Mouse (Mus musculus): Measurements from ENCODE around the gene Zbtb48. TPM values are rescaled to one million over a fixed set of nuclear protein-coding genes. Genes with fewer than 3 reads are reported as not detected.

Zbtb48 gene
- polyA plus RNA-seq, 1 experiment from 2014 or later = 13.7 TPM

GRCm38 (mm10) chr4:151988342-151989109 is 38.9 kb downstream of the Zbtb48 start, which contains the start of gene Thap3:
TSS of gene Thap3 (minus strand) at chr4:151988997.
- no peaks in the 10 kb centered on the region for H3K27me3 ChIP-seq (replicated peaks; ENCODE audit: insufficient read depth, low read length)
- no peak for TF ChIP-seq EP300 (IDR thresholded peaks at IDR 0.05)
- no peak for TF ChIP-seq CTCF (IDR thresholded peaks at IDR 0.05)
- peaks cover 18% of the 10 kb centered on the region; the same call in 1 of the 2 replicates for H3K36me3 ChIP-seq (ENCODE audit: insufficient read depth, low read length)
- no peaks in the 10 kb centered on the region for H3K9me3 ChIP-seq (ENCODE audit: low read length)
- WGBS = 1% methylated on average over 50 of the region's 54 CpGs
- peak within 1 kb of the TSS; percentile 78 for H3K9ac ChIP-seq (replicated peaks; ENCODE audit: low read depth)
- ATAC-seq = peak; percentile 67
- DNase-seq (ENCODE audit: low spot score) = peak; percentile 63
- peak within 1 kb of the TSS; percentile 85 for H3K4me3 ChIP-seq (ENCODE audit: low read depth, low read length)
- peaks cover 11% of the 10 kb centered on the region for H3K4me1 ChIP-seq (ENCODE audit: insufficient read depth, low read depth, low read length)
- peak within 1 kb of the TSS; percentile 76 for H3K27ac ChIP-seq (ENCODE audit: low read length)
- peak within 1 kb of the TSS; percentile 81 for H3K4me2 ChIP-seq (replicated peaks; ENCODE audit: low read depth, low read length)

DNA sequence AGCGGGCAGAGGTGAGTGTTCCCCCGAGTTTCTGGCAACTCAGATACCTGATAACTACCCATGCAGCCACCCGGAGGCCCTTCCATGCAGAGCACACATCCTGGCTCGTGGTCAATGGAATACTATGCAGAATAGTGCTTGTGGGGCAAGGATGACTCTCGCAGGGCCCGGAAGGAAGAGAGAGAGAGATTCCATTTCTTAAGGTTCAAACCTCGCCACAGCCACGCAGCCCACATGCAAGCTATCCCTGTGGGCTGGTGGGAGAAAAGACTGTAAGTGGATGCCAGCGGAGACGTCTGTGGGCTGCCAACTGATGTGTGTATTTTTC is 39.5 kb downstream of the Zbtb48 start:
- Histone ChIP-seq H3K4me3 (ENCODE audit: low read depth, low read length) (peak overlapping the region; percentile 85), H3K36me3 (ENCODE audit: insufficient read depth, low read length) (peaks cover 18% of the 10 kb centered on the region; the same call in 1 of the 2 replicates), H3K4me2 (replicated peaks; ENCODE audit: low read depth, low read length) (peak overlapping the region; percentile 81), H3K27ac (ENCODE audit: low read length) (peak overlapping the region; percentile 76; the same call in 1 of the 2 replicates), H3K4me1 (ENCODE audit: insufficient read depth, low read depth, low read length) (peaks cover 7% of the 10 kb centered on the region), H3K27me3 (replicated peaks; ENCODE audit: insufficient read depth, low read length) (no peaks in the 10 kb centered on the region), H3K9ac (replicated peaks; ENCODE audit: low read depth) (peak overlapping the region; percentile 78), H3K9me3 (ENCODE audit: low read length) (no peaks in the 10 kb centered on the region)
- TF ChIP-seq EP300 (IDR thresholded peaks at IDR 0.05) (no peak), CTCF (IDR thresholded peaks at IDR 0.05) (no peak)
- 20% methylated on average over 10 of the region's 10 CpGs for WGBS
- ATAC-seq = no peak
- peak; percentile 30 for DNase-seq (ENCODE audit: low spot score)

DNA sequence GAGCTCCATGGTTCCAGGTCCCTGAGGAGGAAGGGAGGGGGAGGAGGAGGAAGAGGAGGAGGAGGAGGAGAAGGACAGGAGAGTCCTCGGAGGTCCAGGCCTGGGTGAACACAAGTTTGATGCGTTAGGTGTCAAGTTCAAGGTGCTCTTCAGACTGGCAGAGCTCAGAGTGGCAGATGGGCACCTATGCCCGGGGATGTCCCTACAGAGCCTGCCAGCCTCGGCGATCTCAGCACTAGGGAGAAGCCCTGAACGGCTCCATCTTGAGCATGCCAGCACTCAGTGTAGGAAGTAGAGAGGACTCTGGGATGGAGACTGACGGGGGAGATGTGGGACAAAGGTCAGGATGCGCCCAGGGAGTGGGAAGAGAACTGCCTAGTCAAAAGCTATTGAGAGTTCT is 40.8 kb downstream of the Zbtb48 start:
- no peak overlapping the region for H3K4me2 ChIP-seq (replicated peaks; ENCODE audit: low read depth, low read length)
- no peak overlapping the region for H3K4me3 ChIP-seq (ENCODE audit: low read depth, low read length)
- H3K27ac ChIP-seq (ENCODE audit: low read length) = no peak overlapping the region
- no peak overlapping the region for H3K9ac ChIP-seq (replicated peaks; ENCODE audit: low read depth)
- no peak for ATAC-seq
- WGBS = 61% methylated on average over 8 of the region's 8 CpGs
- H3K4me1 ChIP-seq (ENCODE audit: insufficient read depth, low read depth, low read length) = peaks cover 7% of the 10 kb centered on the region
- DNase-seq (ENCODE audit: low spot score) = no peak
- no peak for TF ChIP-seq EP300 (IDR thresholded peaks at IDR 0.05)
- H3K36me3 ChIP-seq (ENCODE audit: insufficient read depth, low read length) = peaks cover 9% of the 10 kb centered on the region; the same call in 1 of the 2 replicates
- no peaks in the 10 kb centered on the region for H3K9me3 ChIP-seq (ENCODE audit: low read length)
- H3K27me3 ChIP-seq (replicated peaks; ENCODE audit: insufficient read depth, low read length) = no peaks in the 10 kb centered on the region

DNA sequence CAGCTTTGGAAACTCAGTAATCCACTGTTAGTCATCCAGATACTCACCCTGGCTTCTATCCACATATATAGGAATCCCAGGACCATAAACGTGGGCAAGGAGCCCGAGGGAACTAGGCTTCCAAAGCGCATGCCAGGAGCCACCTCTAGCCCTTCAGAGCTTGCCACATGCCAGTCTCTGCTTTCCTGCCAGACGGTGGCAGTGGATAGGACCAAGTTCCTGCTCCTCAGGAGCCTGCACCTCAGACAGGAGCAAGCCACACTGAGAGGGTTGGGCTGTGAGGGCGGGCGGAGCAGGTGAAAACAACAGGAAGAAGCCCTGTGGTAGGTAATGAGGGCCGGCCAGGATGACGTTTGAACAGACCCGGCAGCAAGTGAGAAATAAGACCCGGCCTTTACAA is 41.6 kb downstream of the Zbtb48 start:
- WGBS = 33% methylated on average over 10 of the region's 10 CpGs
- peaks cover 7% of the 10 kb centered on the region for H3K4me1 ChIP-seq (ENCODE audit: insufficient read depth, low read depth, low read length)
- H3K4me2 ChIP-seq (replicated peaks; ENCODE audit: low read depth, low read length) = no peak overlapping the region
- 0 out of 2 replicates have a peak overlapping the region, but pooled peaks have one; percentile 12 for H3K9ac ChIP-seq (replicated peaks; ENCODE audit: low read depth)
- no peak overlapping the region for H3K4me3 ChIP-seq (ENCODE audit: low read depth, low read length)
- DNase-seq (ENCODE audit: low spot score) (peak; percentile 77), ATAC-seq (peak; percentile 76)
- H3K36me3 ChIP-seq (ENCODE audit: insufficient read depth, low read length) = 0 out of 2 replicates have a peak, but pooled peaks cover 1% of the 10 kb centered on the region
- H3K9me3 ChIP-seq (ENCODE audit: low read length) = no peaks in the 10 kb centered on the region
- peak overlapping the region; percentile 40; the same call in 1 of the 2 replicates for H3K27ac ChIP-seq (ENCODE audit: low read length)
- H3K27me3 ChIP-seq (replicated peaks; ENCODE audit: insufficient read depth, low read length) = no peaks in the 10 kb centered on the region
- TF ChIP-seq CTCF (IDR thresholded peaks at IDR 0.05) = peak; percentile 44
- TF ChIP-seq EP300 (IDR thresholded peaks at IDR 0.05) = no peak

DNA sequence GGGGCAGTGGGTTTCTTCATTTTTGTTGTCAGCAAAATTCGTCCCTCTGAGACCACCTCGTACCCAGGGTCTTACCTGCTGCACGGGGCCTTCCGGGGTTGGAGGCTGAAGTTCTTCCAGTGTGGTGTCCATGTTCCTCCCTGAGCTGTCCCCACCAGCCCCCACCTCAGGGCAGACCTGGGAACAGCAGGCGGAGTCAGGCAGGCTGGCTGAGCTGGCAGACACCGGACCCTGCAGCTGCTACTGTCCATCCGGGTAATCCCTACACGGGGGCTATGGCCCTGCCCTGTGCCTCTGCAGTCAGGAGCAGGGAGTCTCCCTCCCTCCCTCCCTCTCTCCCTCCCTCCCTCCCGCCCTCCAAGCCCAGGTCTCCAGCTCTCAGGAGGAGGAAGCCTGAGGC is 43.9 kb downstream of the Zbtb48 start:
- whole genome bisulfite sequencing = 39% methylated on average over 8 of the region's 9 CpGs
- H3K9me3 ChIP-seq (ENCODE audit: low read length) = no peaks in the 10 kb centered on the region
- peaks cover 7% of the 10 kb centered on the region; the same call in 1 of the 2 replicates for H3K4me1 ChIP-seq (ENCODE audit: insufficient read depth, low read depth, low read length)
- no peaks in the 10 kb centered on the region for H3K27me3 ChIP-seq (replicated peaks; ENCODE audit: insufficient read depth, low read length)
- H3K27ac ChIP-seq (ENCODE audit: low read length) = no peak overlapping the region
- no peaks in the 10 kb centered on the region for H3K36me3 ChIP-seq (ENCODE audit: insufficient read depth, low read length)
- no peak for ATAC-seq
- no peak for DNase-seq (ENCODE audit: low spot score)
- no peak overlapping the region for H3K4me2 ChIP-seq (replicated peaks; ENCODE audit: low read depth, low read length)
- no peak overlapping the region for H3K9ac ChIP-seq (replicated peaks; ENCODE audit: low read depth)
- TF ChIP-seq EP300 (IDR thresholded peaks at IDR 0.05) (no peak), CTCF (IDR thresholded peaks at IDR 0.05) (no peak)
- H3K4me3 ChIP-seq (ENCODE audit: low read depth, low read length) = no peak overlapping the region

DNA sequence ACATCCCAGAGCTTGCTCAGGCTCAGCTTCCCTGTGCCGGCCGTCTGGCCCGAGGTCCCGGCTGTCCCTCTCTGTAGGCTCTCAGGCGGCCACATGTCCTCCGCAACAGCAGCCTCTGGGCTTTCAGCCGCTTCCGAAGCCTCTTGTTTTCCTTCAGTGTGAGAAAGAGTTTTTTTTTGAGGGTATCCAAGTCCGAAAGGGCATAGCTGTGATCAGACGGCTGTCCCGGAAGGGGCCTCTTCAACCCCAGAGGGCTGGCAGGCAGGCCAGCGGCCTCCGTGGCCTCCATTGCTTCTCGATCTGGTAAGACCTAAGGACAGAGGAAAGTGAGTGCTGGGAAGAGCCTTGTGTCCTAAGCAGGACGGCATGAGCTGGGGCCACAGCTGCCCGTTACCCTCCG is 44.4 kb downstream of the Zbtb48 start:
- Histone ChIP-seq H3K36me3 (ENCODE audit: insufficient read depth, low read length) (no peaks in the 10 kb centered on the region), H3K9ac (replicated peaks; ENCODE audit: low read depth) (no peak overlapping the region), H3K4me2 (replicated peaks; ENCODE audit: low read depth, low read length) (no peak overlapping the region), H3K9me3 (ENCODE audit: low read length) (no peaks in the 10 kb centered on the region), H3K27ac (ENCODE audit: low read length) (no peak overlapping the region), H3K4me3 (ENCODE audit: low read depth, low read length) (no peak overlapping the region), H3K27me3 (replicated peaks; ENCODE audit: insufficient read depth, low read length) (no peaks in the 10 kb centered on the region), H3K4me1 (ENCODE audit: insufficient read depth, low read depth, low read length) (peaks cover 3% of the 10 kb centered on the region; the same call in 1 of the 2 replicates)
- DNase-seq (ENCODE audit: low spot score) = no peak
- TF ChIP-seq CTCF (IDR thresholded peaks at IDR 0.05) = no peak
- no peak for TF ChIP-seq EP300 (IDR thresholded peaks at IDR 0.05)
- WGBS = 67% methylated on average over 17 of the region's 17 CpGs
- no peak for ATAC-seq

Data from lung, postnatal 0 days (tissue).